Mouse (Mus musculus): Measurements from ENCODE around the gene Tmem185b.

GRCm38 (mm10) chr1:119492505-119492904 is 33.5 kb upstream of the Tmem185b start:
- TF ChIP-seq GATA1 (IDR thresholded peaks at IDR 0.05; ENCODE audit: borderline replicate concordance, low read length) (no peak), FLI1 (IDR thresholded peaks at IDR 0.05; ENCODE audit: low read length) (no peak)

All from megakaryocyte, embryonic 14.5 days (primary cell).